Mouse (Mus musculus): Measurements from ENCODE around the gene Nudt1.
"Not testable (repeated sequence)": the region's sequence is repeated elsewhere in the genome, so short reads cannot be mapped to it uniquely, and the experiment has no call there.

Nudt1 gene

GRCm38 (mm10) chr5:140342880-140343279 is 21.4 kb downstream of the Nudt1 start:
- DNase-seq (ENCODE audit: low read depth, low spot score): no peak

- DNase-seq (ENCODE audit: low read depth, low spot score): no peak
Measured at GRCm38 (mm10) chr5:140345244-140345643, 23.8 kb downstream of the Nudt1 start.

GRCm38 (mm10) chr5:140346050-140346449 is 24.6 kb downstream of the Nudt1 start:
- no peak for DNase-seq (ENCODE audit: low read depth, low spot score)

GRCm38 (mm10) chr5:140349882-140350281 is 28.4 kb downstream of the Nudt1 start:
- no peak for DNase-seq (ENCODE audit: low read depth, low spot score)

GRCm38 (mm10) chr5:140350731-140351497 is 29.5 kb downstream of the Nudt1 start:
- DNase-seq (ENCODE audit: low read depth, low spot score): no peak

GRCm38 (mm10) chr5:140352352-140352751 is 30.9 kb downstream of the Nudt1 start:
- DNase-seq (ENCODE audit: low read depth, low spot score): no peak

- DNase-seq (ENCODE audit: low read depth, low spot score): no peak
Measured at GRCm38 (mm10) chr5:140355934-140356333, 34.5 kb downstream of the Nudt1 start.

GRCm38 (mm10) chr5:140357466-140357865 is 36.0 kb downstream of the Nudt1 start:
- DNase-seq (ENCODE audit: low read depth, low spot score): no peak

GRCm38 (mm10) chr5:140359930-140360674 is 38.6 kb downstream of the Nudt1 start:
- DNase-seq (ENCODE audit: low read depth, low spot score): no peak

GRCm38 (mm10) chr5:140364415-140364814 is 43.0 kb downstream of the Nudt1 start:
- no peak for DNase-seq (ENCODE audit: low read depth, low spot score)

GRCm38 (mm10) chr5:140368126-140368525 is 46.7 kb downstream of the Nudt1 start:
- not testable (repeated sequence) for DNase-seq (ENCODE audit: low read depth, low spot score)

GRCm38 (mm10) chr5:140368926-140369325 is 47.5 kb downstream of the Nudt1 start:
- DNase-seq (ENCODE audit: low read depth, low spot score): no peak

GRCm38 (mm10) chr5:140369466-140369865 is 48.0 kb downstream of the Nudt1 start:
- no peak for DNase-seq (ENCODE audit: low read depth, low spot score)

- DNase-seq (ENCODE audit: low read depth, low spot score): no peak
Measured at GRCm38 (mm10) chr5:140370446-140371254, 49.2 kb downstream of the Nudt1 start.

GRCm38 (mm10) chr5:140371671-140372070 is 50.2 kb downstream of the Nudt1 start:
- DNase-seq (ENCODE audit: low read depth, low spot score): no peak

GRCm38 (mm10) chr5:140373711-140374110 is 52.3 kb downstream of the Nudt1 start:
- no peak for DNase-seq (ENCODE audit: low read depth, low spot score)

GRCm38 (mm10) chr5:140374226-140374625 is 52.8 kb downstream of the Nudt1 start:
- no peak for DNase-seq (ENCODE audit: low read depth, low spot score)

- DNase-seq (ENCODE audit: low read depth, low spot score): no peak
Measured at GRCm38 (mm10) chr5:140375249-140375829, 53.9 kb downstream of the Nudt1 start.

GRCm38 (mm10) chr5:140378121-140378853 is 56.8 kb downstream of the Nudt1 start:
- no peak for DNase-seq (ENCODE audit: low read depth, low spot score)

- no peak for DNase-seq (ENCODE audit: low read depth, low spot score)
Measured at GRCm38 (mm10) chr5:140379299-140379698, 57.8 kb downstream of the Nudt1 start.

- no peak for DNase-seq (ENCODE audit: low read depth, low spot score)
Measured at GRCm38 (mm10) chr5:140381156-140381555, 59.7 kb downstream of the Nudt1 start.
